Mouse (Mus musculus) layer of hippocampus, adult 2 months (tissue): Measurements from ENCODE around the gene Elf1. TPM values are rescaled to one million over a fixed set of nuclear protein-coding genes. Genes with fewer than 3 reads are reported as not detected.
"Not testable (repeated sequence)": the region's sequence is repeated elsewhere in the genome, so short reads cannot be mapped to it uniquely, and the experiment has no call there.

Experiments used
- DNase-seq, 2 experiments: peaks; one replicate each; pipeline ENCODE4 v3.0.0; 2022; ENCODE audit warnings: low spot score in 2 of 2
- H3K27ac ChIP-seq: fragments of 200-600 bp; 2 replicates; pipeline ENCODE4 v1.8.1; 2022
- H3K4me3 ChIP-seq: fragments of 200-600 bp; 2 replicates; pipeline ENCODE4 v1.8.1; 2022; ENCODE audit warnings: mild to moderate bottlenecking
- CTCF ChIP-seq: fragments of 200-600 bp; conservative IDR thresholded peaks from 2 replicates; pipeline ENCODE4 v1.8.1; 2022; ENCODE audit warnings: antibody characterized with exemption, mild to moderate bottlenecking, moderate library complexity
- total RNA-seq, 2 experiments: library from RNA; stranded (reverse); gene quantifications; 2 replicates each; pipeline ENCODE4 v1.2.3; 2021

Elf1 gene
- total RNA-seq, 2 experiments from 2014 or later, result 4.6 to 4.8 TPM

- DNase-seq, result no peak
- no peak overlapping the region; the same call in 1 of the 2 replicates for H3K27ac ChIP-seq
- TF ChIP-seq CTCF, result no peak
- no peak overlapping the region for H3K4me3 ChIP-seq
Measured at GRCm38 (mm10) chr14:79518761-79519662, 38.0 kb downstream of the Elf1 start.

GRCm38 (mm10) chr14:79519663-79519975 is 38.6 kb downstream of the Elf1 start:
- H3K27ac ChIP-seq, result no peak overlapping the region; the same call in 1 of the 2 replicates
- no peak overlapping the region for H3K4me3 ChIP-seq
- no peak for DNase-seq
- TF ChIP-seq CTCF, result no peak

GRCm38 (mm10) chr14:79520612-79521011 is 39.6 kb downstream of the Elf1 start:
- Histone ChIP-seq H3K4me3 (no peak overlapping the region), H3K27ac (no peak overlapping the region)
- TF ChIP-seq CTCF, result no peak
- DNase-seq, result no peak

- no peak overlapping the region for H3K4me3 ChIP-seq
- peak overlapping the region; percentile 32; the same call in 1 of the 2 replicates for H3K27ac ChIP-seq
- DNase-seq, result no peak
- no peak for TF ChIP-seq CTCF
Measured at GRCm38 (mm10) chr14:79521056-79521455, 40.1 kb downstream of the Elf1 start.

- Histone ChIP-seq H3K4me3 (no peak overlapping the region), H3K27ac (peak overlapping the region; percentile 32; the same call in 1 of the 2 replicates)
- no peak for DNase-seq
- no peak for TF ChIP-seq CTCF
Measured at GRCm38 (mm10) chr14:79521471-79522117, 40.6 kb downstream of the Elf1 start.

GRCm38 (mm10) chr14:79522387-79522786 is 41.4 kb downstream of the Elf1 start:
- Histone ChIP-seq H3K4me3 (no peak overlapping the region), H3K27ac (no peak overlapping the region)
- no peak for TF ChIP-seq CTCF
- DNase-seq, result no peak

- not testable (repeated sequence) for H3K27ac ChIP-seq, H3K4me3 ChIP-seq, DNase-seq
Measured at GRCm38 (mm10) chr14:79526106-79526505, 45.1 kb downstream of the Elf1 start.

- TF ChIP-seq CTCF, result no peak
- Histone ChIP-seq H3K27ac (no peak overlapping the region), H3K4me3 (no peak overlapping the region)
- no peak for DNase-seq
Measured at GRCm38 (mm10) chr14:79527704-79528103, 46.7 kb downstream of the Elf1 start.

- TF ChIP-seq CTCF, result no peak
- H3K27ac ChIP-seq, result no peak overlapping the region
- no peak for DNase-seq
- no peak overlapping the region for H3K4me3 ChIP-seq
Measured at GRCm38 (mm10) chr14:79529581-79530554, 48.9 kb downstream of the Elf1 start.

- Histone ChIP-seq H3K4me3 (no peak overlapping the region), H3K27ac (no peak overlapping the region)
- DNase-seq, result no peak
- TF ChIP-seq CTCF, result no peak
Measured at GRCm38 (mm10) chr14:79530761-79531160, 49.8 kb downstream of the Elf1 start.

- no peak overlapping the region for H3K27ac ChIP-seq
- TF ChIP-seq CTCF, result no peak
- no peak for DNase-seq
- H3K4me3 ChIP-seq, result no peak overlapping the region
Measured at GRCm38 (mm10) chr14:79532036-79532776, 51.2 kb downstream of the Elf1 start.

- Histone ChIP-seq H3K27ac (no peak overlapping the region), H3K4me3 (no peak overlapping the region)
- TF ChIP-seq CTCF, result no peak
- no peak for DNase-seq
Measured at GRCm38 (mm10) chr14:79533350-79533749, 52.4 kb downstream of the Elf1 start.
